Mouse (Mus musculus): ENCODE results near the gene Hapln2. TPM values are rescaled to one million over a fixed set of nuclear protein-coding genes. Genes with fewer than 3 reads are reported as not detected.

Hapln2 gene
- polyA plus RNA-seq, 1 experiment from 2014 or later: 0.41 TPM

DNA sequence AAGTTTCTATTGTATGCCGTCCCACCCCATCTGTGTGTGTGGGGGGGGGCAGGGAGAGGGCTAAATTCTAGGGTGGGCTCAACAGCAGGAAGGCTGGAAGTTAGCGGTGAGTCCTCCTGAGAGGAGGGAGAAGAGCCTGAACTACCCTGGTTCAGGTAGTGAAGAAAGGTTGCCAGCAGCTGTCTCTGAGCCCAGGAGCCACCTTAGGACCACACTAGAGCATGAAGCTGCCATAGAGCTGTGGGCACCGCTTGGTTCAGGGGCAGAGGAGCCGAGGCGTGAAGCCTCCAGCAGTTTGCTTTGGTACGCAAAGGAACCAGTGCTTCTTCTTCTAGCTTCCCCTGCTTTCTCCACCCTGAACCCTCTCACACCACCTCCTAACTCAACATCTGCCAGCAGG is 43.8 kb downstream of the Hapln2 start:
- Histone ChIP-seq H3K27me3 (ENCODE audit: control insufficient read depth, insufficient read depth, low read length) (no peaks in the 10 kb centered on the region), H3K4me1 (replicated peaks; ENCODE audit: control insufficient read depth, insufficient read depth, low read length) (peaks cover 38% of the 10 kb centered on the region), H3K36me3 (replicated peaks; ENCODE audit: control insufficient read depth, insufficient read depth) (no peaks in the 10 kb centered on the region), H3K9me3 (ENCODE audit: control insufficient read depth, low read length) (no peaks in the 10 kb centered on the region), H3K4me3 (replicated peaks; ENCODE audit: low read length) (no peak overlapping the region), H3K4me2 (replicated peaks) (peak overlapping the region; percentile 24; the same call in 1 of the 2 replicates), H3K9ac (peak overlapping the region; percentile 26; the same call in 1 of the 2 replicates), H3K27ac (no peak overlapping the region)
- DNase-seq (ENCODE audit: low spot score): no peak
- no peak for ATAC-seq (ENCODE audit: low FRiP score)
- WGBS: 47% methylated on average over 6 of the region's 6 CpGs

GRCm38 (mm10) chr3:87982836-87983601 is 44.4 kb downstream of the Hapln2 start:
- Histone ChIP-seq H3K9me3 (ENCODE audit: control insufficient read depth, low read length) (no peaks in the 10 kb centered on the region), H3K4me3 (replicated peaks; ENCODE audit: low read length) (no peak overlapping the region), H3K9ac (peak overlapping the region; percentile 26; the same call in 1 of the 2 replicates), H3K27me3 (ENCODE audit: control insufficient read depth, insufficient read depth, low read length) (no peaks in the 10 kb centered on the region), H3K4me1 (replicated peaks; ENCODE audit: control insufficient read depth, insufficient read depth, low read length) (peaks cover 34% of the 10 kb centered on the region), H3K4me2 (replicated peaks) (peak overlapping the region; percentile 24), H3K36me3 (replicated peaks; ENCODE audit: control insufficient read depth, insufficient read depth) (no peaks in the 10 kb centered on the region), H3K27ac (peak overlapping the region; percentile 28; the same call in 1 of the 2 replicates)
- ATAC-seq (ENCODE audit: low FRiP score) (no peak), DNase-seq (ENCODE audit: low spot score) (no peak)
- 5% methylated on average over 13 of the region's 13 CpGs for WGBS

DNA sequence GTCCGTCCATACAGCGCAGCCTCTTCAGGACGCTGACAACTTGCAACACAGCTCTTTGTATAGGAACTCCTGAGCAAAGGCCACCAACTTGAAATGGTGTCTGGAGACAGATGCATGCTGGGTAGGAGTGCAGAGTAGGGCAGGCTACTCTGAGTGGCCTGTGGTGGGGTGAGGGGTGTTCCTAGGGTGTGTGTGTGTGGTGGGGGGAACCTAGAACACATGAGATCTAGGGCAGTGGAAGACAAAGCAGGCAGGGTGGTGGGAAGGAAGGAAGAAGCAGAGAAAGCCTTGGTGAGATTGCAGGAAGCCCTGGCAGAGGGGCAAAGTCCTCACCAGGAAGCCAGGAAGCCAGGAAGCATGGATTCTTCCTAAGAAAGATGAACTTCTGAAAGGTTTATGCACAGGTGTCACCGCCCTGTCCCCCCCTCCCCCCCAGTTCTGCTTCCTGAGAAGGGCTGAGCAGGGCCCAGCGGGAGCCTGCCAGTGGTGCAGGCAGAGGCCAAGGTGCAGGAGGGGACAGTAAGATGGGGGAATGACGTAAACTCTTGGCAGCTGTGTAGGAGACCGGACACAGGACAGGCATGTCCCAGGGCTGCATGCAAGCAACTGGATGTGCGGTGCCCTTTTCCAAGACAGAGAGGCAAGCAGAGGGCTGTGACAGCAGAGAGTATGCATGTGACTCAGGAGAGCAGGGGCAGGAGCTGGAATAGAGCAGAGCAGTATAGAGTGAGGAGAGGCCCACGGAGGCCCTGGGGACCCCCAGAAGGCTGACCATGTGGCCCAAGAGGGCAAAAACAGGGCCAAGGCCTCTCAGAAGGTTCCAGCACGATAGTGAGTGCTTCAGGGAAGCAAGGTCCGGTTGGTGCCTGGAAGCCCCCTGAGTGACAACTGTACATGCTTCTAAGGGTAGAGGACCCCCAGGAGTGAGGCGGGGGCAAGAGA is 45.2 kb downstream of the Hapln2 start:
- Histone ChIP-seq H3K4me2 (replicated peaks) (no peak overlapping the region), H3K27ac (peak overlapping the region; percentile 28; the same call in 1 of the 2 replicates), H3K36me3 (replicated peaks; ENCODE audit: control insufficient read depth, insufficient read depth) (no peaks in the 10 kb centered on the region; the same call in 1 of the 2 replicates), H3K27me3 (ENCODE audit: control insufficient read depth, insufficient read depth, low read length) (no peaks in the 10 kb centered on the region), H3K9me3 (ENCODE audit: control insufficient read depth, low read length) (no peaks in the 10 kb centered on the region), H3K9ac (no peak overlapping the region), H3K4me1 (replicated peaks; ENCODE audit: control insufficient read depth, insufficient read depth, low read length) (peaks cover 30% of the 10 kb centered on the region), H3K4me3 (replicated peaks; ENCODE audit: low read length) (no peak overlapping the region)
- 35% methylated on average over 12 of the region's 12 CpGs for WGBS
- ATAC-seq (ENCODE audit: low FRiP score) (no peak), DNase-seq (ENCODE audit: low spot score) (no peak)

DNA sequence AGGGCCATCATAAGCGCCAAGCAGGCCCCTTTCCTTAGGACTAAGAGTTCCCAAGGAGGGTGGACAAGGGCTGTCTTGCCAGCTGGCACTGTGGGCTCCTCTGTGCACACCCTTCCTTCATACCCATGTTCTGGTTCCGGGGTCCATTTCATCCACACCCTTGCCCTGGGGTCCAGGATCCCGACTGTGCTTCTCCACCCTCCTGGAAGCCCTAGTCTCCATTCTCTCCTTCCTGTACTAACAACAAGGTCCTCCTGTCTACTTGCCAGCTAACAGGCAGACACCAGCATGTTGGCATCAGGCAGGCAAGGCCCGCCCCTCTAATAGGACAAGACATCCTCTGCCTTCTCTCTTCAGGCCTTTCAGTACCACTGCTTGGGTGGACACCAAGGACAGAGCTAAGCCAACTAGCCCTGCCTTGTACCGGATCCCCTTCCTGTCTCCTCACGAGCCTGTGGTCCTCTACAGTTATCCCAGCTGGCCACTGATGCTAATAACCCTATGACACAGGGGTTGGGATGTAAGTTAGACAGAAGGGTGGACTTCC is 46.1 kb downstream of the Hapln2 start:
- no peak for ATAC-seq (ENCODE audit: low FRiP score)
- H3K9me3 ChIP-seq (ENCODE audit: control insufficient read depth, low read length): no peaks in the 10 kb centered on the region
- DNase-seq (ENCODE audit: low spot score): no peak
- 87% methylated on average over 6 of the region's 6 CpGs for WGBS
- H3K4me1 ChIP-seq (replicated peaks; ENCODE audit: control insufficient read depth, insufficient read depth, low read length): peaks cover 25% of the 10 kb centered on the region
- H3K27ac ChIP-seq: no peak overlapping the region
- no peak overlapping the region for H3K9ac ChIP-seq
- no peaks in the 10 kb centered on the region for H3K27me3 ChIP-seq (ENCODE audit: control insufficient read depth, insufficient read depth, low read length)
- H3K4me3 ChIP-seq (replicated peaks; ENCODE audit: low read length): no peak overlapping the region
- no peaks in the 10 kb centered on the region; the same call in 1 of the 2 replicates for H3K36me3 ChIP-seq (replicated peaks; ENCODE audit: control insufficient read depth, insufficient read depth)
- H3K4me2 ChIP-seq (replicated peaks): no peak overlapping the region

DNA sequence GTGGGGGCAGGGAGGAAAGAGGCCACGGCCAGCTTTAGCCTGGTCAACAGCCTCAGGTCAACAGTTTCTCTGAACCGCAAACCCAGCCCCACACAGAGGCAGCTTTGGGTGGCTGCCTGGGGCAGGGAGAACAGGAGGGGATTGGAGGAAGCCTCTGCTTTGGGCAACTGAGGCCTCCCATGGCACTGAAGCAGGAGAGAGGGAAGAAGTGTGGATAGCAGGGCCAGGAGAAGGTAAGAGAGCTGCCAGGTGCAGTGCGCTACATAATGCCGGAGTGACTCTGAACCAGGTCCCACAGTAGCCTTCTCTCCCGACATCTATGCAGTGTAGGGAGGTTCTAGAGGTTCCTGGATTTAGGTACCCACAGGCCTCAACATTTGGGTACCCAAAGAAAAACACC is 46.7 kb downstream of the Hapln2 start:
- WGBS: 63% methylated on average over 5 of the region's 5 CpGs
- DNase-seq (ENCODE audit: low spot score): no peak
- peaks cover 25% of the 10 kb centered on the region for H3K4me1 ChIP-seq (replicated peaks; ENCODE audit: control insufficient read depth, insufficient read depth, low read length)
- no peak overlapping the region for H3K27ac ChIP-seq
- no peak overlapping the region for H3K4me2 ChIP-seq (replicated peaks)
- H3K4me3 ChIP-seq (replicated peaks; ENCODE audit: low read length): no peak overlapping the region
- H3K9ac ChIP-seq: no peak overlapping the region
- H3K27me3 ChIP-seq (ENCODE audit: control insufficient read depth, insufficient read depth, low read length): no peaks in the 10 kb centered on the region
- no peak for ATAC-seq (ENCODE audit: low FRiP score)
- no peaks in the 10 kb centered on the region for H3K9me3 ChIP-seq (ENCODE audit: control insufficient read depth, low read length)
- peaks cover 4% of the 10 kb centered on the region; the same call in 1 of the 2 replicates for H3K36me3 ChIP-seq (replicated peaks; ENCODE audit: control insufficient read depth, insufficient read depth)

DNA sequence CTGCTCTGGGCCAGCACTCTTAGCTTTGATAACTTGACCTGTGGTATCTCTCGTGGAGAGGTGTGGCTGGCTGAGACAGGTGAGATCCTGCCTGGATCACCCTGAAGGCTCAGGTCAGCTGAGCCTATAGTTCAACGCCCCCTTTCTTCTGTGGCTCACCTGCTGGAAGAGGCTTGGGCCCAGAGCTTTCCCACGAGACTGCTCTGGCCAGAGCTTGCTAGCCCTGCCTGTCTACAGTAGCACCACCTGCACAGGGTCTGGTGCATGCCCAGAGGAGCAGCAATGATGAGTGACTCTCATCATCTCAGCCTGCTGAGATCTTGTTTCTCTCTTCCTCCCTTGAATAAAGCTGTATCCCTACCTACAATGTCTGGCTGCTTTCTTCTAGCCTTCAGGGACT is 47.3 kb downstream of the Hapln2 start:
- ATAC-seq (ENCODE audit: low FRiP score): no peak
- no peak overlapping the region for H3K9ac ChIP-seq
- H3K9me3 ChIP-seq (ENCODE audit: control insufficient read depth, low read length): no peaks in the 10 kb centered on the region
- peaks cover 25% of the 10 kb centered on the region for H3K4me1 ChIP-seq (replicated peaks; ENCODE audit: control insufficient read depth, insufficient read depth, low read length)
- DNase-seq (ENCODE audit: low spot score): no peak
- no peak overlapping the region for H3K27ac ChIP-seq
- H3K36me3 ChIP-seq (replicated peaks; ENCODE audit: control insufficient read depth, insufficient read depth): peaks cover 6% of the 10 kb centered on the region; the same call in 1 of the 2 replicates
- WGBS: 59% methylated on average over 3 of the region's 3 CpGs
- no peak overlapping the region for H3K4me2 ChIP-seq (replicated peaks)
- no peak overlapping the region for H3K4me3 ChIP-seq (replicated peaks; ENCODE audit: low read length)
- no peaks in the 10 kb centered on the region for H3K27me3 ChIP-seq (ENCODE audit: control insufficient read depth, insufficient read depth, low read length)

DNA sequence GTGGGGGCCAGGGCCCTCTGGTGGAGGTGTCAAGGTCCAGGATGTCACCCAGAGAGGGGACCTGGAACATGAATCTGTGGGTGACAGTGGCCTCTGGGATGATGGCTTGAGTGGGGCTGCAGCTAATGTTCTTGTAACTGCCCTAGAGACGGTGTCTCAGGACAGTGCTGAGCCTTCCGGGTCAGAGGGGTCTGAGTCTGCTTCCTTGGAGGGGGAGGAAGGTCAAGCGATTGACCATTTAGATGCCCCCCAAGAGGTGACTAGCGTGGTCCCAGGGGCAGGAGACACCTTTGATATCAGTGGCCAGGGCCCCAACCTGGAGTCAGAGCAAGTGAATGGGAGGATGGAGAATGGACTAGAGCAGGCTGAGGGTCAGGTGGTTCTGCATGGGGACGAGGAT is 47.9 kb downstream of the Hapln2 start:
- no peak for ATAC-seq (ENCODE audit: low FRiP score)
- H3K9ac ChIP-seq: no peak overlapping the region
- peaks cover 29% of the 10 kb centered on the region for H3K4me1 ChIP-seq (replicated peaks; ENCODE audit: control insufficient read depth, insufficient read depth, low read length)
- no peak overlapping the region for H3K4me2 ChIP-seq (replicated peaks)
- WGBS: 77% methylated on average over 5 of the region's 5 CpGs
- no peak overlapping the region for H3K27ac ChIP-seq
- peaks cover 6% of the 10 kb centered on the region; the same call in 1 of the 2 replicates for H3K36me3 ChIP-seq (replicated peaks; ENCODE audit: control insufficient read depth, insufficient read depth)
- H3K4me3 ChIP-seq (replicated peaks; ENCODE audit: low read length): no peak overlapping the region
- H3K27me3 ChIP-seq (ENCODE audit: control insufficient read depth, insufficient read depth, low read length): no peaks in the 10 kb centered on the region
- no peaks in the 10 kb centered on the region for H3K9me3 ChIP-seq (ENCODE audit: control insufficient read depth, low read length)
- no peak for DNase-seq (ENCODE audit: low spot score)

DNA sequence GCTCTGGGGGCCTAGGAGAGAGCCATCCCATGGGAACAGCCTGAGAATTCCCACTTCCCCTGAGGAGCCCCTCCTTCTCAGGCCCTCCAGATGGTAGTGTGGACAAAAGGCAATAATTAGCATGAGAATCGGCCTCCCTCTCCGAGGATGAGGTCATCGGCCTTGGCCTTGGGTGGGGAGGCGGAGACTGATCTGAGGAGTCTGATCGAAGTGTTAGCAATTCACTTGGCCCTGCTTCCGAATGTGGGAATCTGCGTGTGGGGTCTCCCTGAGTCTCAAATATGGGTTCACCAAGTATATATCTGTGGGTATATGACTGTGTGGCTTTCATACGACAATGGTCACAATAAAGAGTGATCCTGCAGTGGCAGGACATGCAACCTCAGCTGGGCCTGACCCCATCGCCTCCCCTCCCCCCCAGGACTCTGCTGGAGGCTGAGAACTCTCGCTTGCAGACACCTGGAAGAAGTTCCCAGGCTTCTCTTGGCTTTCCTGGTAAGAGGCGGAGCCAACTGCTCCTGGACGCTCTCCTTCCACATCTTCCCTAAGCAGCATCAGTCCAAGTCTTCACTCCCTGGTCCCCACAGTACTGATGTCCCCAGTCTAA is 52.9 kb downstream of the Hapln2 start:
- peak overlapping the region; percentile 78 for H3K27ac ChIP-seq
- peak overlapping the region; percentile 78 for H3K4me2 ChIP-seq (replicated peaks)
- H3K36me3 ChIP-seq (replicated peaks; ENCODE audit: control insufficient read depth, insufficient read depth): peaks cover 6% of the 10 kb centered on the region; the same call in 1 of the 2 replicates
- 15% methylated on average over 12 of the region's 12 CpGs for WGBS
- H3K4me3 ChIP-seq (replicated peaks; ENCODE audit: low read length): peak overlapping the region; percentile 3; the same call in 1 of the 2 replicates
- peak overlapping the region; percentile 2; the same call in 1 of the 2 replicates for H3K9ac ChIP-seq
- no peaks in the 10 kb centered on the region for H3K9me3 ChIP-seq (ENCODE audit: control insufficient read depth, low read length)
- H3K4me1 ChIP-seq (replicated peaks; ENCODE audit: control insufficient read depth, insufficient read depth, low read length): peaks cover 27% of the 10 kb centered on the region; the same call in 1 of the 2 replicates
- ATAC-seq (ENCODE audit: low FRiP score) (peak; percentile 49), DNase-seq (ENCODE audit: low spot score) (peak; percentile 61)
- no peaks in the 10 kb centered on the region for H3K27me3 ChIP-seq (ENCODE audit: control insufficient read depth, insufficient read depth, low read length)
